Mouse (Mus musculus) bone marrow macrophage, adult 2 months (primary cell): Measurements from ENCODE around the gene Rap1b. TPM values are rescaled to one million over a fixed set of nuclear protein-coding genes. Genes with fewer than 3 reads are reported as not detected.

Experiments used
- H3K27ac ChIP-seq: 2 replicates; pipeline ENCODE4 v1.5.1; 2012; ENCODE audit warnings: low read depth, low read length; ENCODE audit not compliant: insufficient read depth
- H3K4me1 ChIP-seq: 2 replicates; pipeline ENCODE4 v1.6.1; 2012; ENCODE audit warnings: low read length; ENCODE audit not compliant: control insufficient read depth, insufficient read depth
- H3K4me3 ChIP-seq: 2 replicates; pipeline ENCODE4 v1.5.1; 2012; ENCODE audit warnings: mild to moderate bottlenecking, low read length, moderate library complexity; ENCODE audit not compliant: insufficient read depth
- CTCF ChIP-seq: IDR thresholded peaks from 2 replicates; pipeline ENCODE4 v1.5.1; 2012; ENCODE audit warnings: low read depth, mild to moderate bottlenecking, low read length, moderate library complexity
- POLR2A ChIP-seq: IDR thresholded peaks from 2 replicates; pipeline ENCODE4 v1.6.1; 2012; ENCODE audit warnings: mild to moderate bottlenecking, low read depth, low read length, borderline replicate concordance
- polyA plus RNA-seq: library from polyadenylated mRNA; stranded (reverse); fragments of >200 nt; gene quantifications from 2 replicates; pipeline ENCODE4 v1.2.4, GENCODE M21; 2012; ENCODE audit not compliant: missing spikeins, insufficient read depth, insufficient read length

Rap1b gene
- polyA plus RNA-seq, 1 experiment = 458 TPM

GRCm38 (mm10) chr10:117843690-117844089 is 2.1 kb downstream of the Rap1b start:
- TF ChIP-seq POLR2A = no peak
- TF ChIP-seq CTCF = no peak
- H3K27ac ChIP-seq = peak overlapping the region; percentile 89; the same call in 1 of the 2 replicates
- peak overlapping the region; percentile 38 for H3K4me3 ChIP-seq
- peaks cover 32% of the 10 kb centered on the region for H3K4me1 ChIP-seq

- no peak overlapping the region for H3K27ac ChIP-seq
- no peak overlapping the region for H3K4me3 ChIP-seq
- TF ChIP-seq POLR2A (no peak), CTCF (no peak)
- peaks cover 40% of the 10 kb centered on the region for H3K4me1 ChIP-seq
Observed at GRCm38 (mm10) chr10:117841765-117842164, 4.1 kb downstream of the Rap1b start.

DNA sequence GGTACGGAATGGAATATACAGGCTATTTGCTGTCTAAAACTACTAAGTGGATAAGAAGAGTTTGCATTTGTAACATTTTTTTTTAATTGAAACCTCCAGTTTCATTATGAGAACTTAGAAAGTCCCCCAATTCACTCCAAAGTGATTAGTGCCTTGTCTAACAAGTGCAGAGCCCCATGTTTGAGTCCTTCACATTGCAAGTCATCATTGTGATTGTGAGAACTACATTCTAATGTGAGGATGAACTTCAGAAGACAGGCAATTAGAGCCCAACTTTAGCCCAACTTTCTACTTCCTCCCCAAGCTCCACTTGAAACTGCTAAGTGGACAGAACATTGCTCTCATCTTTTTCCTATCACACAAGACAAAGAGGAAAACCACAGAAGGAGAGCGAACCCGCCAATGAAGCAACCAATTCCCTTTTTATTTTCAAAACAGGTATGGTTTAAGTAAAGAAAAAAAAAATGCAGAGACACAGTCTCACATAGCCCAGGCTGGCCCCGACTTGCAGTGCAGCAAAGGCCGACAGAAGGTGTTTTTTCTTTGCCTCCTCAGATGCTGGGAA is 5.3 kb downstream of the Rap1b start:
- Histone ChIP-seq H3K4me3 (no peak overlapping the region), H3K4me1 (peaks cover 49% of the 10 kb centered on the region), H3K27ac (peak overlapping the region; percentile 55)
- TF ChIP-seq CTCF (no peak), POLR2A (no peak)

- TF ChIP-seq POLR2A = no peak
- no peak for TF ChIP-seq CTCF
- H3K4me1 ChIP-seq = peaks cover 55% of the 10 kb centered on the region
- no peak overlapping the region for H3K27ac ChIP-seq
- H3K4me3 ChIP-seq = no peak overlapping the region
Observed at GRCm38 (mm10) chr10:117839737-117840136, 6.1 kb downstream of the Rap1b start.

GRCm38 (mm10) chr10:117838924-117839323 is 6.9 kb downstream of the Rap1b start:
- Histone ChIP-seq H3K4me3 (no peak overlapping the region), H3K27ac (no peak overlapping the region), H3K4me1 (peaks cover 59% of the 10 kb centered on the region)
- TF ChIP-seq CTCF = no peak
- no peak for TF ChIP-seq POLR2A

DNA sequence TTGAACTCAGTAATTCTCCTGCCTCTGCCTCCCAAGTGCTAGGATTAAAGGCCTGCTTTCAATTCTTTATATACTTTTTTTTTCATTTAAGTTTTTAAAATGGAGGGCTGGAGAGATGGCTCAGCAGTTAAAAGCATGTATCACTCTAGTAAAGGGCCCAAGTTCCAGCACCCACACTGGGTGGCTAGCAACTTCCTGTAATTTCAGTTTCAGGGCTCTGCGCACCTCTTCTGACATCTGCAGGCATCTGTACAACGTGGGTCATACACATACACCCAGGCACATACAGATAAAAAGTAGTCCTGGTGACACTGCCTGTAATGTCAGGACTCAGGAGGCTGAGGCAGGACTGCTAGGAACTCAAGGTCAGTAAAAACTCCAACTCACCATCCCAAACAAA is 9.5 kb downstream of the Rap1b start:
- H3K27ac ChIP-seq = no peak overlapping the region
- H3K4me1 ChIP-seq = peaks cover 71% of the 10 kb centered on the region
- no peak overlapping the region for H3K4me3 ChIP-seq
- TF ChIP-seq POLR2A (no peak), CTCF (no peak)

DNA sequence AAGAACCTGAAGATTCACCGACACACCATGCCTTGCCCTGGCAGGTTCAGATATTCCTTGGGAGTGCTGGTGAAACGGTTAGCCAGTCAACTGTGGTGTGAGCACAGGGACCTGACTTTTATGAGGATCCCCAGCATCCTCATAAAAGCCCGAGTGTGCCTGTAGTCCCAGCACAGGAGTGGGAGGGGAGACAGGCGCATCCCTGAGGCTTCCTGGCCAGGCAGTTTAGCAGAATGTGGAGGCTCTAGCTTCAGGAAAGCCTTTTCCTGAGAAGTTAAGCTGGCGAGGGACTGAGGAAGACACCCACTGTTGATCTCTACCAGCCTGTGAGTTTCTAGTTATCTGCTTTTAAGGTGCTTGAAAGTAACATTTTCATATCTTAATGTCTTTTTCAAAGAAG is 10.4 kb downstream of the Rap1b start:
- H3K27ac ChIP-seq = no peak overlapping the region
- H3K4me1 ChIP-seq = peaks cover 73% of the 10 kb centered on the region
- H3K4me3 ChIP-seq = no peak overlapping the region
- TF ChIP-seq CTCF (no peak), POLR2A (no peak)

- no peak for TF ChIP-seq POLR2A
- Histone ChIP-seq H3K27ac (no peak overlapping the region), H3K4me3 (no peak overlapping the region), H3K4me1 (peaks cover 73% of the 10 kb centered on the region)
Observed at GRCm38 (mm10) chr10:117830797-117831196, 15.0 kb downstream of the Rap1b start.

GRCm38 (mm10) chr10:117829472-117830155 is 16.2 kb downstream of the Rap1b start:
- H3K27ac ChIP-seq = peak overlapping the region; percentile 3; the same call in 1 of the 2 replicates
- no peak for TF ChIP-seq CTCF
- TF ChIP-seq POLR2A = no peak
- H3K4me3 ChIP-seq = no peak overlapping the region
- peaks cover 74% of the 10 kb centered on the region for H3K4me1 ChIP-seq

GRCm38 (mm10) chr10:117829022-117829421 is 16.8 kb downstream of the Rap1b start:
- peaks cover 74% of the 10 kb centered on the region for H3K4me1 ChIP-seq
- no peak for TF ChIP-seq CTCF
- TF ChIP-seq POLR2A = no peak
- H3K27ac ChIP-seq = no peak overlapping the region
- H3K4me3 ChIP-seq = no peak overlapping the region
